Mouse (Mus musculus) central nervous system, embryonic 11.5 days (tissue): ENCODE measurements around the gene Ifne. TPM values are rescaled to one million over a fixed set of nuclear protein-coding genes. Genes with fewer than 3 reads are reported as not detected.

Source experiments
- polyA plus RNA-seq: library from polyadenylated mRNA; depleted of rRNA; stranded (reverse); fragments of >200 nt; gene quantifications from 2 replicates; pipeline ENCODE4 v1.2.3, GENCODE M21; 2012; rRNA removed

Gene Ifne
- polyA plus RNA-seq: not detected in 2 replicates

GRCm38 (mm10) chr4:88880101-88880500 is at the start of gene Ifne:
Ifne (minus strand) TSS chr4:88880201.

GRCm38 (mm10) chr4:88849698-88850097 is 30.3 kb downstream of the Ifne start, which contains the start of gene Ifna1:
Ifna1 (plus strand) TSS chr4:88850087.

GRCm38 (mm10) chr4:88841438-88841911 is 38.5 kb downstream of the Ifne start, which contains the start of gene Ifna4:
Ifna4 (plus strand) TSS chr4:88841861.

GRCm38 (mm10) chr4:88835225-88835624 is 44.8 kb downstream of the Ifne start, which contains the start of gene Ifna5:
Ifna5 (plus strand) TSS chr4:88835525.

Other genes with a start within 250 kb of the Ifne start
- gene C87499, start 245.8 kb downstream of the Ifne start, polyA plus RNA-seq: not detected in 2 replicates
- not detected in 2 replicates for gene Ifna13, start 235.7 kb downstream of the Ifne start, polyA plus RNA-seq
- not detected in 2 replicates for gene Ifna16, start 203.3 kb downstream of the Ifne start, polyA plus RNA-seq
- gene Ifna2, start 196.3 kb downstream of the Ifne start, polyA plus RNA-seq: not detected in 2 replicates
- 0.06 TPM in 2 replicates for gene Ifnab, start 188.8 kb downstream of the Ifne start, polyA plus RNA-seq
- 0.11 and 0.25 TPM in 2 replicates for gene Gm26566, start 158.4 kb downstream of the Ifne start, polyA plus RNA-seq
- gene Klhl9, start 157.7 kb downstream of the Ifne start, polyA plus RNA-seq: 46.1 and 65.0 TPM in 2 replicates
- not detected in 2 replicates for gene Gm13271, start 125.3 kb downstream of the Ifne start, polyA plus RNA-seq
- gene Gm13283, start 120.1 kb downstream of the Ifne start, polyA plus RNA-seq: 0.05 and 0.10 TPM in 2 replicates
- not detected in 2 replicates for gene Gm13290, start 106.4 kb downstream of the Ifne start, polyA plus RNA-seq
- not detected in 2 replicates for gene Gm13289, start 103.3 kb downstream of the Ifne start, polyA plus RNA-seq
- not detected in 2 replicates for gene Gm13272, start 100.4 kb downstream of the Ifne start, polyA plus RNA-seq
- 0.05 and 0.10 TPM in 2 replicates for gene Ifnz, start 98.1 kb downstream of the Ifne start, polyA plus RNA-seq
- gene Gm13276, start 94.5 kb downstream of the Ifne start, polyA plus RNA-seq: not detected in 2 replicates
- not detected in 2 replicates for gene Gm13277, start 91.6 kb downstream of the Ifne start, polyA plus RNA-seq
- not detected in 2 replicates for gene Gm13278, start 88.7 kb downstream of the Ifne start, polyA plus RNA-seq
- 0.12 TPM in 1 of 2 replicates, not detected in the other for gene Gm13275, start 85.7 kb downstream of the Ifne start, polyA plus RNA-seq
- not detected in 2 replicates for gene Gm13279, start 82.8 kb downstream of the Ifne start, polyA plus RNA-seq
- not detected in 2 replicates for gene Gm13285, start 80.5 kb downstream of the Ifne start, polyA plus RNA-seq
- 0.12 TPM in 1 of 2 replicates, not detected in the other for gene Gm13287, start 76.9 kb downstream of the Ifne start, polyA plus RNA-seq
- gene Gm13288, start 74.7 kb downstream of the Ifne start, polyA plus RNA-seq: 0.01 and 0.02 TPM in 2 replicates
- gene Ifna7, start 64.0 kb downstream of the Ifne start, polyA plus RNA-seq: not detected in 2 replicates
- not detected in 2 replicates for gene Ifna11, start 60.2 kb downstream of the Ifne start, polyA plus RNA-seq
- gene Ifna6, start 52.8 kb downstream of the Ifne start, polyA plus RNA-seq: not detected in 2 replicates
- gene Ifna5, start 44.7 kb downstream of the Ifne start, polyA plus RNA-seq: not detected in 2 replicates
- gene Ifna4, start 38.3 kb downstream of the Ifne start, polyA plus RNA-seq: not detected in 2 replicates
- not detected in 2 replicates for gene Ifna1, start 30.1 kb downstream of the Ifne start, polyA plus RNA-seq